Mouse (Mus musculus) heart, embryonic 14.5 days (tissue): ENCODE results near the gene Sdf2. TPM values are rescaled to one million over a fixed set of nuclear protein-coding genes. Genes with fewer than 3 reads are reported as not detected.
"Not testable (repeated sequence)": the region's sequence is repeated elsewhere in the genome, so short reads cannot be mapped to it uniquely, and the experiment has no call there.

Experiments
- ATAC-seq: fragments of 200-750 bp; cut with Nextera tagmentation; 2 replicates; pipeline ENCODE4 v1.8.0; 2017; ENCODE audit warnings: low read depth, moderate TSS enrichment; ENCODE audit not compliant: insufficient number of reproducible peaks, insufficient read depth, low FRiP score
- H3K27ac ChIP-seq, 2 experiments: fragments of 200-500 bp in 1 of 2; fragments of 300-500 bp in 1 of 2; sonication (generic) in 1 of 2; replicated peaks in 1 of 2; 2 replicates each; pipeline ENCODE4 v1.5.1; 2012 to 2014; ENCODE audit warnings: low read depth in 2 of 2, low read length in 2 of 2, control low read depth in 1 of 2, mild to moderate bottlenecking in 1 of 2, mixed read lengths in 1 of 2; ENCODE audit not compliant: control insufficient read depth in 1 of 2, insufficient read depth in 1 of 2
- H3K27me3 ChIP-seq: fragments of 300-500 bp; sonication (generic); 2 replicates; pipeline ENCODE4 v1.6.1; 2014; ENCODE audit warnings: mild to moderate bottlenecking, low read length, control low read depth; ENCODE audit not compliant: control insufficient read depth, insufficient read depth
- H3K36me3 ChIP-seq: fragments of 300-500 bp; sonication (generic); 2 replicates; pipeline ENCODE4 v1.6.1; 2014; ENCODE audit warnings: mild to moderate bottlenecking, control low read depth, low read length, mixed read lengths; ENCODE audit not compliant: control insufficient read depth, insufficient read depth
- H3K4me1 ChIP-seq, 2 experiments: fragments of 200-500 bp in 1 of 2; fragments of 300-500 bp in 1 of 2; sonication (generic) in 1 of 2; 2 replicates each; pipeline ENCODE4 v1.6.1; 2012 to 2014; ENCODE audit warnings: low read length in 2 of 2, control low read depth in 1 of 2, mixed read lengths in 1 of 2; ENCODE audit not compliant: control insufficient read depth in 2 of 2, insufficient read depth in 2 of 2
- H3K4me2 ChIP-seq: fragments of 300-500 bp; sonication (generic); 2 replicates; pipeline ENCODE4 v1.6.1; 2014; ENCODE audit warnings: mild to moderate bottlenecking, low read length
- H3K4me3 ChIP-seq, 2 experiments: fragments of 200-500 bp in 1 of 2; fragments of 300-500 bp in 1 of 2; sonication (generic) in 1 of 2; 2 replicates each; pipeline ENCODE4 v1.5.1; 2012 to 2014; ENCODE audit warnings: low read length in 2 of 2, mild to moderate bottlenecking in 2 of 2, control low read depth in 1 of 2, low read depth in 1 of 2, moderate library complexity in 1 of 2; ENCODE audit not compliant: control insufficient read depth in 1 of 2, insufficient read depth in 1 of 2
- H3K9ac ChIP-seq: fragments of 300-500 bp; sonication (generic); 2 replicates; pipeline ENCODE4 v1.6.1; 2014; ENCODE audit warnings: mild to moderate bottlenecking, low read length
- H3K9me3 ChIP-seq: fragments of 300-500 bp; sonication (generic); 2 replicates; pipeline ENCODE4 v1.6.1; 2016; ENCODE audit warnings: low read length, control low read depth; ENCODE audit not compliant: control insufficient read depth
- WGBS: fragments of 180-500 bp; shearing (Covaris S2); extraction: QIAGEN DNeasy Blood & Tissue Kit; methylation state at CpG from one replicate; pipeline ENCODE4 v1.1.7; 2014; 5-methylcytosine and 5-hydroxymethylcytosine counted together
- polyA plus RNA-seq: library from polyadenylated mRNA; unstranded; fragments of >200 nt; fragmentation: Nextera tagmentation; extraction: Ambion mirVana; gene quantifications from 2 replicates; pipeline ENCODE4 v1.2.1, GENCODE M21; 2014

Sdf2 gene
- polyA plus RNA-seq, 1 experiment from 2014 or later, result 75.8 TPM

DNA sequence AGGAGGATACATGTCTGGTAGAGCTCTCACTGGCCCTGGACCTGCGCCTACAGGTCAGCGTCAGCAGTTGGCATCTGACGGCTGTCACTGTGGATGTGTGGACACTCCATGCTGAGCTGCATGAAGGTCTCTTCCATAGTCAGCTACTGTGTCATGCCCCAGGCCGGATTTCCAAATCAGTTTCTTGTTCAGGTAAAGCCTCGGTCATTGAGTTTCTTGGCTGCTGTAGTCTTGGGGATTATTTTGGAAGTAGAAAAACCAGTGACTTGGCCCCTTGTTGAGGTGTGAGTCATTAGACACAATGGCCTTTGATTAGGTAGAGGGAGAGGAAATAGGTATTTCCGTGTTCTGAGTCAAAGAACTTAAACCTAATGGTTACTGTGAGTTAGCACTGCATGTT is 20.0 kb downstream of the Sdf2 start:
- WGBS, result 85% methylated on average over 6 of the region's 6 CpGs
- H3K9ac ChIP-seq, result no peak overlapping the region
- no peaks in the 10 kb centered on the region for H3K9me3 ChIP-seq
- H3K4me1 ChIP-seq, result peaks cover 2 to 10% of the 10 kb centered on the region in 2 experiments; a peak in 3 of 4 replicates
- peaks cover 77% of the 10 kb centered on the region for H3K36me3 ChIP-seq
- no peak overlapping the region for H3K4me2 ChIP-seq
- no peak for ATAC-seq
- no peaks in the 10 kb centered on the region for H3K27me3 ChIP-seq
- H3K27ac ChIP-seq, result no peak overlapping the region
- H3K4me3 ChIP-seq, result no peak overlapping the region

DNA sequence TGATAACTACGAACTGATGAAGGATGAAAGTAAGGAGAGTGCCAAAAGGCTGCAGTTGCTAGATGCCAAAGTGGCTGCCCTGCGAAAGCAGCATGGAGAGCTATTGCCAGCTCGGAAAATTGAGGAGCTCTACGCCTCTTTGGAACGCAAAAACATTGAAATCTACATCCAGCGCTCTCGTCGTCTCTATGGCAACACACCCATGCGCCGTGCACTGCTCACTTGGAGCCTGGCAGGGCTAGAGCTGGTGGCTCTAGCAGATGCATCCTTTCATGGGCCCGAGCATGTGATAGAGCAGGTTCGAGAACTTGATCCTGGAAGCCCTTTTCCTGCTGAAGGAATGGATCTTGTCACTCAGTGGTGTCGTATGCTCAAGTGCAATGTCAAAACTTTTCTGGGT is 26.4 kb downstream of the Sdf2 start:
- Histone ChIP-seq H3K4me1 (no peaks in the 10 kb centered on the region), H3K27ac (no peak overlapping the region), H3K9me3 (no peaks in the 10 kb centered on the region), H3K9ac (no peak overlapping the region), H3K4me2 (no peak overlapping the region), H3K36me3 (peaks cover 98% of the 10 kb centered on the region), H3K27me3 (no peaks in the 10 kb centered on the region), H3K4me3 (no peak overlapping the region)
- no peak for ATAC-seq
- WGBS, result 88% methylated on average over 13 of the region's 13 CpGs

DNA sequence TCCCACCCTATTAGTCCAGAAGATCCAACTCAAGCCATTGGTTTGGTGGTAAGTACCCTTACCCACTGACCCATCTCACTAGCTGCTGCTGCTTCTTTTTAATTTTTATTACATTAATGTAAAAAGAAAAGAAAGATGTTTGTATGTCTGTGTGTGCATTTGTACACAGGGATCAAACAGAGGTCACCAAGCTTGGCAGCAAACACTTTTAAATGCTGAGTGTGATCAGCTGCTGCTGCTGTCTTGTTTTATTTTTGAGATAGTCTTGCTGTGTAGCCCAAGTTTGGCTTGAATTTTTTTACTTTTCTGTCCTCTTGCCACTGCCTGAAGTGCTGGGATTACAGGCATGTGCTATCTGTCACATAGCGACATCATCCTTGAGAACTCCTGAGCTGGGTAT is 30.1 kb downstream of the Sdf2 start:
- Histone ChIP-seq H3K4me2 (no peak overlapping the region), H3K9me3 (no peaks in the 10 kb centered on the region), H3K36me3 (peaks cover 100% of the 10 kb centered on the region), H3K27me3 (no peaks in the 10 kb centered on the region), H3K27ac (no peak overlapping the region), H3K9ac (no peak overlapping the region), H3K4me3 (no peak overlapping the region), H3K4me1 (no peaks in the 10 kb centered on the region)
- 93% methylated on average over 1 of the region's 1 CpGs for WGBS
- ATAC-seq, result no peak

DNA sequence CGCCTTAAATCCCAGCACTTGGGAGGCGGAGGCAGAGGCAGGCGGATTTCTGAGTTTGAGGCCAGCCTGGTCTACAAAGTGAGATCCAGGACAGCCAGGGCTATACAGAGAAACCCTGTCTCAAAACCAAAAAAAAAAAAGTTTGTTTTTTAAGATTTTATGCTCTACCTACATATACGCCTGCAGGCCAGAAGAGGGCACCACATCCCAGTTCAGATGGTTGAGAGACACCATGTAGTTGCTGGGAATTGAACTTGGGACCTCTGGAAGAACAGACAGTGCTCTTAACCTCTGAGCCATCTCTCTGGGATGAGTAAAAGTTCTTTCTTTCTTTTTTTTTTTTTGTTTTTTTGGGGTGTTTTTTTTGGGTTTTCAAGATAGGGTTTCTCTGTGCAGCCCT is 30.6 kb downstream of the Sdf2 start:
- not testable (repeated sequence) for H3K4me3 ChIP-seq, H3K27ac ChIP-seq, H3K27me3 ChIP-seq, H3K4me1 ChIP-seq, ATAC-seq, H3K9me3 ChIP-seq, H3K4me2 ChIP-seq, H3K9ac ChIP-seq
- 88% methylated on average over 4 of the region's 4 CpGs for WGBS
- peaks cover 100% of the 10 kb centered on the region for H3K36me3 ChIP-seq

DNA sequence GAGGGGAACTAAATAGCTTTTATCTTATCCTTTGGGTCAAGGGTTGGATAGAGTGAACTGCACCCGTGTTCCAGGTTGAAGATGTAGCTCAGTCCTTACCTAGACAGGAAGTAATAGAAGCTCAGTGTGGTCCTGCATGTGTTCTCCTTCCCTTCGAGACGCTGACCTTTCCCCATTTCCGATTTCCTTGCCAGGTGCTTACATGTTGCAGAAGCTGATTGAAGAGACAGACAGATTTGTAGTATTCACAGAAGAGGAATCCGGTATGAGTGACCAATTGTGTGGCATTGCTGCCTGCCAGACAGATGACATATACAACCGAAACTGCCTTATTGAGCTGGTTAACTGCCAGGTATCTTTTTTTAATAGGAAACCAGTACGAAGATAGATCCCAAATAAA is 33.3 kb downstream of the Sdf2 start:
- H3K4me3 ChIP-seq, result no peak overlapping the region
- no peak overlapping the region for H3K9ac ChIP-seq
- H3K27me3 ChIP-seq, result no peaks in the 10 kb centered on the region
- no peaks in the 10 kb centered on the region for H3K9me3 ChIP-seq
- no peak for ATAC-seq
- H3K27ac ChIP-seq, result no peak overlapping the region
- H3K4me2 ChIP-seq, result no peak overlapping the region
- peaks cover 100% of the 10 kb centered on the region for H3K36me3 ChIP-seq
- H3K4me1 ChIP-seq, result no peaks in the 10 kb centered on the region
- 69% methylated on average over 7 of the region's 7 CpGs for WGBS

DNA sequence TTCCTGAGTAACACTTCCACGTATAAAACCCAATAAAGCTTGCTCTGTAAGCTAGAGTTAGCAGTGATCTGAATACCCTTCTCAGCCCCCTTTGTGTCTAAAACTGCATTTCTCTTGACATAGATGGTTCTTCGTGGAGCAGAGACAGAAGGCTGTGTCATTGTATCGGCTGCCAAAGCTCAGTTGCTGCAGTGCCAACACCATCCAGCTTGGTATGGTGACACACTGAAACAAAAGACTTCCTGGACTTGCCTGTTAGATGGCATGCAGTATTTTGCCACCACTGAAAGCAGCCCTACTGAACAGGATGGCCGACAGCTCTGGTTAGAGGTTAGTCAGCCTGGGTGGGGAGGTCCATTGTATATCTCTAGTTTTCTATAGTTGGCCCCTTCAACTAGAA is 34.0 kb downstream of the Sdf2 start:
- ATAC-seq, result no peak
- peaks cover 100% of the 10 kb centered on the region for H3K36me3 ChIP-seq
- no peak overlapping the region for H3K4me3 ChIP-seq
- H3K9me3 ChIP-seq, result no peaks in the 10 kb centered on the region
- H3K27me3 ChIP-seq, result no peaks in the 10 kb centered on the region
- no peak overlapping the region for H3K9ac ChIP-seq
- no peak overlapping the region for H3K27ac ChIP-seq
- 90% methylated on average over 4 of the region's 4 CpGs for WGBS
- no peak overlapping the region for H3K4me2 ChIP-seq
- no peaks in the 10 kb centered on the region for H3K4me1 ChIP-seq

DNA sequence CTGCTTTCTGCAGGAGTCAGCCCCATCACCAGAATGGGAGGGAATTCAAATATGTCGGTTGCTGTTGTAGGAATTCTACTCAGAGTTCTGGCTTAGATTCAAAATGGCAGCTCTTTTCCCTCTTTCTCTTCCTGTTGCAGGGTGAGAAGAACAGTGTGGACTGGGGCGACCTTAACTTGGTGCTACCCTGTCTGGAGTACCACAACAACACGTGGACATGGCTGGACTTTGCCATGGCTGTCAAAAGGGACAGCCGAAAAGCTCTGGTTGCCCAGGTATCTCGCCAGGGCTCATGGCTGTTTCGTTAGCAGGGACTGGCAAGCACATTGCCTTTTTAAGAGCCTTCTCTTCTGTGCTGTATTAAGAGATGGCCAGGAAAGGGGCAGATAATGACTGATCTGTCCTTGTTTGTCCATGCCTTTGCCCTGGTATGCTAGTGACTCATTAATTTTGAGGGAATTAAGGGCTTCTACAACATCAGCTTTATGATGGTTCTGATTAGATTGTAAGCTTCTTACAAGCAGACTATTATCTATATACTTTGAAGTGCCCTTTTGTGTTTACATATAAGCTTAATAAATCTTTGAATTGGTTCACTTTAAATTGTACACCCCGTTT is 43.7 kb downstream of the Sdf2 start:
- H3K4me1 ChIP-seq, result no peaks in the 10 kb centered on the region
- no peaks in the 10 kb centered on the region for H3K27me3 ChIP-seq
- H3K9ac ChIP-seq, result no peak overlapping the region
- no peak for ATAC-seq
- H3K36me3 ChIP-seq, result peaks cover 82% of the 10 kb centered on the region
- 90% methylated on average over 7 of the region's 7 CpGs for WGBS
- no peak overlapping the region for H3K4me2 ChIP-seq
- no peak overlapping the region for H3K27ac ChIP-seq
- no peak overlapping the region for H3K4me3 ChIP-seq
- no peaks in the 10 kb centered on the region for H3K9me3 ChIP-seq

DNA sequence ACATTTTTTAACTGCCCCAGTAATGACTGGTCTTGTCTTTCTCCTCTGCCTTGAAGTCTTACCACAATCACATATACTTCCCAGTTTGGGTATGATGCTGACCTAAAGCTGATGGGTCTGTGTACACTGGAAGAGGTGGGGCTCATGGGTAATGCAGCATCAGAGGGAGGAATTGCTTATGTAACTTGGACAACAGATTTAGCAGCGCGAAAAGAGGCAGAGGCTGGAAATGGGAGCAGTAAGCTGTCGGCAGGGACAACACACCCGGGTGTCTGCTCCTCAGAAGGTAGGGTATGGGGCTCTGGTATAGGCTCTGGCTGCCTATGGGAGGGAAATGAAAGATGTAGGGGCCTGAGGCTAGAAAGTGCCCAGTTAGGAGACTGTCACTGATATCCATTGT is 45.1 kb downstream of the Sdf2 start, which contains the start of gene BC030499:
TSS of gene BC030499 (plus strand) at position 188 of the 400 bp plus-strand sequence.
- Histone ChIP-seq H3K27me3 (no peaks in the 10 kb centered on the region), H3K27ac (no peak within 1 kb of the TSS), H3K36me3 (peaks cover 68% of the 10 kb centered on the region), H3K4me1 (no peaks in the 10 kb centered on the region), H3K4me2 (no peak within 1 kb of the TSS), H3K4me3 (no peak within 1 kb of the TSS), H3K9me3 (no peaks in the 10 kb centered on the region), H3K9ac (no peak within 1 kb of the TSS)
- ATAC-seq, result no peak
- WGBS, result 87% methylated on average over 4 of the region's 4 CpGs
